Mouse (Mus musculus) CH12.LX (cell line): ENCODE measurements at regions not wholly inside any gene's neighbourhood (a gene's known extent, or its start where the extent isn't known, plus 50 kb on each side); places are given as distances from the start of the nearest gene placed in this dataset.

Source experiments
- DNase-seq: peaks from one replicate; pipeline ENCODE4 v3.0.0-alpha.2; 2013; ENCODE audit errors: extremely low read depth
- H3K27ac ChIP-seq: 2 replicates; pipeline ENCODE4 v1.5.1; 2012; ENCODE audit warnings: low read depth, mild to moderate bottlenecking, control low read depth, moderate library complexity; ENCODE audit not compliant: insufficient read depth
- H3K27me3 ChIP-seq: replicated peaks from 2 replicates; pipeline ENCODE3; 2012; ENCODE audit warnings: inconsistent platforms
- H3K36me3 ChIP-seq, 2 experiments: replicated peaks in 1 of 2; 2 replicates each; pipeline versions ENCODE3 to v1.6.1; 2012; ENCODE audit warnings: inconsistent platforms in 1 of 2, low read length in 1 of 2, mild to moderate bottlenecking in 1 of 2, mixed read lengths in 1 of 2, moderate library complexity in 1 of 2; ENCODE audit not compliant: control insufficient read depth in 1 of 2, insufficient read depth in 1 of 2
- H3K4me1 ChIP-seq, 2 experiments: 2 replicates each; pipeline ENCODE4 v1.6.1; 2012; ENCODE audit warnings: inconsistent platforms in 1 of 2, moderate library complexity in 1 of 2; ENCODE audit not compliant: insufficient read depth in 2 of 2, control insufficient read depth in 1 of 2
- H3K4me2 ChIP-seq: 2 replicates; pipeline ENCODE4 v1.6.1; 2012; ENCODE audit warnings: low read depth, mild to moderate bottlenecking, control low read depth; ENCODE audit not compliant: poor library complexity, insufficient read depth, severe bottlenecking
- H3K4me3 ChIP-seq, 3 experiments: fragments of 150-350 bp in 1 of 3; sonication (generic) in 1 of 3; replicated peaks in 1 of 3; 2 replicates each; pipeline versions ENCODE3 to v1.5.1; 2011 to 2012; ENCODE audit warnings: low read depth in 2 of 3, low read length in 2 of 3, mild to moderate bottlenecking in 2 of 3, moderate library complexity in 2 of 3, control low read depth in 1 of 3, improper control_type of control experiment in 1 of 3, inconsistent platforms in 1 of 3, mixed read lengths in 1 of 3; ENCODE audit not compliant: poor library complexity in 1 of 3
- H3K79me2 ChIP-seq: replicated peaks from 2 replicates; pipeline ENCODE4 v1.6.1; 2012; ENCODE audit warnings: mild to moderate bottlenecking, moderate library complexity; ENCODE audit not compliant: control insufficient read depth, poor library complexity, insufficient read depth, severe bottlenecking; ENCODE audit errors: extremely low read depth
- H3K9ac ChIP-seq: 2 replicates; pipeline ENCODE4 v1.6.1; 2012; ENCODE audit warnings: low read depth, mild to moderate bottlenecking, control low read depth, moderate library complexity; ENCODE audit not compliant: insufficient read depth
- H3K9me3 ChIP-seq: replicated peaks from 2 replicates; pipeline ENCODE3; 2012; ENCODE audit warnings: low read length, inconsistent platforms, mixed read lengths
- CHD1 ChIP-seq: IDR thresholded peaks from 2 replicates; pipeline ENCODE4 v1.6.1; 2012; ENCODE audit warnings: low read depth, low read length, improper control_type of control experiment, inconsistent platforms
- CHD2 ChIP-seq: IDR thresholded peaks from 2 replicates; pipeline ENCODE4 v1.6.1; 2011; ENCODE audit warnings: low read length, improper control_type of control experiment
- CTCF ChIP-seq, 2 experiments: IDR thresholded peaks in 1 of 2; conservative IDR thresholded peaks in 1 of 2; 2 replicates each; pipeline ENCODE4 v1.5.1; 2011 to 2012; ENCODE audit warnings: low read depth in 2 of 2, low read length in 2 of 2, improper control_type of control experiment in 1 of 2, inconsistent platforms in 1 of 2, mild to moderate bottlenecking in 1 of 2, moderate library complexity in 1 of 2
- EP300 ChIP-seq: IDR thresholded peaks from 2 replicates; pipeline ENCODE4 v1.6.1; 2011; ENCODE audit warnings: low read length, improper control_type of control experiment
- IRF4 ChIP-seq: IDR thresholded peaks from 2 replicates; pipeline ENCODE4 v1.6.1; 2014; ENCODE audit warnings: low read depth, mild to moderate bottlenecking, inconsistent platforms, low read length, improper control_type of control experiment
- KAT2A ChIP-seq: IDR thresholded peaks from 2 replicates; pipeline ENCODE4 v1.6.1; 2012; ENCODE audit warnings: low read length, improper control_type of control experiment, inconsistent platforms; ENCODE audit not compliant: insufficient replicate concordance
- MAZ ChIP-seq: IDR thresholded peaks from 2 replicates; pipeline ENCODE4 v1.6.1; 2012; ENCODE audit warnings: low read depth, mild to moderate bottlenecking, inconsistent platforms, low read length, improper control_type of control experiment, moderate library complexity
- NRF1 ChIP-seq: IDR thresholded peaks from 2 replicates; pipeline ENCODE4 v1.6.1; 2014; ENCODE audit warnings: low read depth, mild to moderate bottlenecking, inconsistent platforms, low read length, improper control_type of control experiment, moderate library complexity
- POLR2AphosphoS2 ChIP-seq: IDR thresholded peaks from 2 replicates; pipeline ENCODE4 v1.6.1; 2011; ENCODE audit warnings: low read depth, low read length, improper control_type of control experiment
- RAD21 ChIP-seq: IDR thresholded peaks from 2 replicates; pipeline ENCODE4 v1.6.1; 2011; ENCODE audit warnings: low read depth, mild to moderate bottlenecking, low read length, improper control_type of control experiment, moderate library complexity
- SIN3A ChIP-seq: IDR thresholded peaks from 2 replicates; pipeline ENCODE4 v1.6.1; 2012; ENCODE audit warnings: low read length, improper control_type of control experiment, inconsistent platforms
- SMC3 ChIP-seq: IDR thresholded peaks from 2 replicates; pipeline ENCODE4 v1.6.1; 2011; ENCODE audit warnings: low read depth, low read length, improper control_type of control experiment
- TCF12 ChIP-seq: IDR thresholded peaks from 2 replicates; pipeline ENCODE4 v1.6.1; 2014; ENCODE audit warnings: low read depth, mild to moderate bottlenecking, inconsistent platforms, low read length, improper control_type of control experiment
- ZKSCAN1 ChIP-seq: IDR thresholded peaks from 2 replicates; pipeline ENCODE4 v1.6.1; 2012; ENCODE audit warnings: low read depth, inconsistent platforms, low read length, improper control_type of control experiment, borderline replicate concordance
- ZMIZ1 ChIP-seq: IDR thresholded peaks from 2 replicates; pipeline ENCODE4 v1.6.1; 2012; ENCODE audit warnings: low read depth, mild to moderate bottlenecking, inconsistent platforms, low read length, improper control_type of control experiment
- dilution Hi-C: fragments of 300-500 bp; cut with MboI; formaldehyde crosslinking; loops from 2 replicates; pipeline ENCODE4 v1.14.3; 2020; ENCODE audit warnings: low sequenced_read_pairs; ENCODE audit not compliant: extremely low pct_unique_long_range_greater_than_20kb, extremely low pct_ligation_motif_present
- in situ Hi-C: fragments of 300-500 bp; cut with MboI; formaldehyde crosslinking; loops from 3 replicates; pipeline ENCODE4 v1.14.3; 2019; ENCODE audit warnings: low sequenced_read_pairs, low pct_ligation_motif_present, low pct_unique_long_range_greater_than_20kb, mixed read lengths

- no peak overlapping the region for H3K4me3 ChIP-seq
- no peak overlapping the region for H3K27ac ChIP-seq
- H3K9me3 ChIP-seq, result peaks cover 30% of the 10 kb centered on the region
- DNase-seq, result no peak
- in situ Hi-C loops, result no loop called here
- dilution Hi-C loops, result no loop called here
- H3K4me1 ChIP-seq, result no peaks in the 10 kb centered on the region
- H3K4me2 ChIP-seq, result no peak overlapping the region
- H3K9ac ChIP-seq, result no peak overlapping the region
- H3K36me3 ChIP-seq, result no peaks in the 10 kb centered on the region
- TF ChIP-seq CHD1, result no peak
- no peaks in the 10 kb centered on the region for H3K79me2 ChIP-seq
- H3K27me3 ChIP-seq, result no peaks in the 10 kb centered on the region
Measured at GRCm38 (mm10) chr15:17715584-17715983, 987.0 kb downstream of the Cdh9 start.

GRCm38 (mm10) chr15:17730651-17731050 lies 1002.1 kb downstream of the Cdh9 start:
- dilution Hi-C loops, result no loop called here
- H3K36me3 ChIP-seq, result no peaks in the 10 kb centered on the region
- H3K4me3 ChIP-seq, result no peak overlapping the region
- no peak overlapping the region for H3K27ac ChIP-seq
- DNase-seq, result no peak
- TF ChIP-seq ZKSCAN1 (no peak), IRF4 (no peak), CTCF (conservative IDR thresholded peaks at IDR 0.05 in 1 of 2, IDR thresholded peaks at IDR 0.05 in 1 of 2; ENCODE audit: low read depth in 2 of 2, low read length in 2 of 2) (no peak), NRF1 (no peak), SIN3A (no peak), RAD21 (no peak), TCF12 (no peak), EP300 (no peak)
- TF ChIP-seq, all 38 proteins: peak for 0
- no peaks in the 10 kb centered on the region for H3K27me3 ChIP-seq
- no peak overlapping the region for H3K4me2 ChIP-seq
- H3K79me2 ChIP-seq, result no peaks in the 10 kb centered on the region
- H3K4me1 ChIP-seq, result no peaks in the 10 kb centered on the region
- peaks cover 16% of the 10 kb centered on the region for H3K9me3 ChIP-seq
- H3K9ac ChIP-seq, result no peak overlapping the region
- in situ Hi-C loops, result no loop called here

- in situ Hi-C loops, result no loop called here
- H3K4me3 ChIP-seq, result no peak overlapping the region
- no peak overlapping the region for H3K27ac ChIP-seq
- H3K79me2 ChIP-seq, result no peaks in the 10 kb centered on the region
- no peak for TF ChIP-seq ZMIZ1
- no peak for TF ChIP-seq EP300
- TF ChIP-seq SMC3, result no peak
- TF ChIP-seq MAZ, result no peak
- TF ChIP-seq POLR2AphosphoS2, result no peak
- no peak for TF ChIP-seq KAT2A
- TF ChIP-seq CHD2, result no peak
- no peak overlapping the region for H3K9ac ChIP-seq
- DNase-seq, result no peak
- H3K36me3 ChIP-seq, result no peaks in the 10 kb centered on the region
- peaks cover 44% of the 10 kb centered on the region for H3K9me3 ChIP-seq
- H3K27me3 ChIP-seq, result no peaks in the 10 kb centered on the region
- no peaks in the 10 kb centered on the region for H3K4me1 ChIP-seq
- dilution Hi-C loops, result no loop called here
- no peak overlapping the region for H3K4me2 ChIP-seq
Measured at GRCm38 (mm10) chr15:17770225-17770677, 1041.7 kb downstream of the Cdh9 start.
